ENCODE assay signal across 8 mouse cellular contexts in the genomic region with DNA sequence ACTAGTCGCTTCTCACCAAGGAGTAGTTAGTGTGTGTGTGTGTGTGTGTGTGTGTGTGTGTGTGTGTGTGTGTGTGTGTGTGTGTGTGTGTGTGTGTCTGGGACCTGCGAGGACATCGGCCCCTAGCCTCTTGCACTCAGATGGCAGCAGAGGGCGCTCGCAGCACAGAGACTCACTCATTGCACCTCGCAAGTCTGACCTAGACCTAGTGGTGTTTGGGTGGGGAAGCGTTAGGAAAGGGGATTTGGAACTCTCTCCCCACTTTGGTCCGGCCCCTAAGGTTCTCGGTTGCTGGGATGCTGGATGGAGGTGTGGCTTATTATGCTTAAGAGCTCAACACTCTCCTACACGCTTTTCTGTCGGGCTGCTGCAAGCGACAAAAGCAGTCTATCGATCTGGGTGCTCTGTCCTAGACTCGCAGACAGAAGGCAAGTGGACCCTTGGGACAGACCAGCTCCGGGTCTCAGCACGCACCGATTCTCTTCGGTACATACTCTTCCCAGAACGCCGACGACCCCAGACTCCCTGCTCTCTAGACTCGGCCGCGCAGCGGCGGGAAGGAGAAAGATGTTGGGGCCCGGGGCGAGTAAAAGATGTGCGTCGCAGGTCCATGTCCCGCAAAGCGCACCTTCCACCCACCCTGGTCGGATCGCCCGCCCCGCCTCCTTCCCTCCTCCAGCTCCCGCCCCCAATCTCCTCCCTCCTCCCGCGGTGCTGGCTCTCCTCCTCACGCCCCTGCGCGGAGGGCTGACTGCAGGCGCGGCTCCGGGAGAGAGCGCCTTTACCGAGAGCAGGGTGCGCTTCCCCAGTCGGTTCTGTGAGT. TPM values are rescaled to one million over a fixed set of nuclear protein-coding genes. Genes with fewer than 3 reads are reported as not detected.
DNase-seq lines count a peak whose midpoint lies in the region; ATAC-seq and TF ChIP-seq lines count a peak whose summit lies in the region.

A gene (plus strand): TSS at position 750 of the 823 bp plus-strand sequence.

- peak; percentile 98 for TF ChIP-seq CTCF in embryonic fibroblast, embryonic 13.5 days (IDR thresholded peaks at IDR 0.05; ENCODE audit: borderline replicate concordance, insufficient read depth, low read length)

- peak within 1 kb of the TSS; percentile 67 for H3K9ac ChIP-seq in heart, embryonic 11.5 days (ENCODE audit: low read depth, low read length)
- H3K9ac ChIP-seq in kidney, embryonic 15.5 days: peak within 1 kb of the TSS; percentile 24; the same call in 1 of the 2 replicates
- H3K9ac ChIP-seq in limb, embryonic 15.5 days: no peak within 1 kb of the TSS

- H3K27me3 ChIP-seq in heart, embryonic 11.5 days (ENCODE audit: control insufficient read depth, insufficient read depth, low read length): peaks cover 50% of the 10 kb centered on the region
- peaks cover 86% of the 10 kb centered on the region for H3K27me3 ChIP-seq in kidney, embryonic 15.5 days
- peaks cover 72% of the 10 kb centered on the region for H3K27me3 ChIP-seq in limb, embryonic 15.5 days

- WGBS in heart, embryonic 11.5 days (ENCODE audit: insufficient replicate concordance): under 1% methylated on average over 48 of the region's 49 CpGs
- under 1% methylated on average over 49 of the region's 49 CpGs for WGBS in kidney, embryonic 15.5 days
- under 1% methylated on average over 45 of the region's 49 CpGs for WGBS in limb, embryonic 15.5 days

- H3K4me3 ChIP-seq in embryonic fibroblast, embryonic 13.5 days (ENCODE audit: insufficient read depth, low read length): peak within 1 kb of the TSS; percentile 21
- H3K4me3 ChIP-seq in heart, embryonic 11.5 days (ENCODE audit: low read depth, low read length): peak within 1 kb of the TSS; percentile 57
- peak within 1 kb of the TSS; percentile 46 for H3K4me3 ChIP-seq in kidney, embryonic 15.5 days (replicated peaks)
- peak within 1 kb of the TSS; percentile 45 for H3K4me3 ChIP-seq in limb, embryonic 15.5 days

- peak; percentile 85 for ATAC-seq in heart, embryonic 11.5 days (replicated peaks; ENCODE audit: insufficient number of reproducible peaks, low FRiP score, low TSS enrichment)
- peak; percentile 84 for ATAC-seq in kidney, embryonic 15.5 days (replicated peaks; ENCODE audit: low FRiP score)
- peak; percentile 46; the same call in 1 of the 2 replicates for ATAC-seq in limb, embryonic 15.5 days (ENCODE audit: insufficient number of reproducible peaks, low FRiP score, low TSS enrichment, low read depth)

- no peaks in the 10 kb centered on the region for H3K4me1 ChIP-seq in embryonic fibroblast, embryonic 13.5 days (ENCODE audit: control insufficient read depth, insufficient read depth, low read length)
- H3K4me1 ChIP-seq in heart, embryonic 11.5 days (ENCODE audit: control insufficient read depth, insufficient read depth, low read length): peaks cover 17% of the 10 kb centered on the region
- H3K4me1 ChIP-seq in kidney, embryonic 15.5 days: peaks cover 19% of the 10 kb centered on the region
- H3K4me1 ChIP-seq in limb, embryonic 15.5 days: peaks cover 16% of the 10 kb centered on the region

- H3K36me3 ChIP-seq in heart, embryonic 11.5 days (ENCODE audit: control insufficient read depth, insufficient read depth, low read length): no peaks in the 10 kb centered on the region
- H3K36me3 ChIP-seq in kidney, embryonic 15.5 days: no peaks in the 10 kb centered on the region
- no peaks in the 10 kb centered on the region for H3K36me3 ChIP-seq in limb, embryonic 15.5 days

- no peak within 1 kb of the TSS for H3K27ac ChIP-seq in embryonic fibroblast, embryonic 13.5 days (ENCODE audit: insufficient read depth, low read length)
- H3K27ac ChIP-seq in heart, embryonic 11.5 days (ENCODE audit: low read depth, low read length): peak within 1 kb of the TSS; percentile 71
- H3K27ac ChIP-seq in kidney, embryonic 15.5 days: 0 out of 2 replicates have a peak within 1 kb of the TSS, but pooled peaks have one; percentile 20
- no peak within 1 kb of the TSS for H3K27ac ChIP-seq in limb, embryonic 15.5 days

- peak within 1 kb of the TSS; percentile 82 for H3K4me2 ChIP-seq in heart, embryonic 11.5 days
- peak within 1 kb of the TSS; percentile 85 for H3K4me2 ChIP-seq in kidney, embryonic 15.5 days
- H3K4me2 ChIP-seq in limb, embryonic 15.5 days: peak within 1 kb of the TSS; percentile 89

- TF ChIP-seq POLR2A in embryonic fibroblast, embryonic 13.5 days (IDR thresholded peaks at IDR 0.05; ENCODE audit: low read depth, low read length): no peak

- H3K9me3 ChIP-seq in heart, embryonic 11.5 days (replicated peaks; ENCODE audit: control insufficient read depth, low read length): no peaks in the 10 kb centered on the region
- H3K9me3 ChIP-seq in kidney, embryonic 15.5 days (replicated peaks): no peaks in the 10 kb centered on the region
- no peaks in the 10 kb centered on the region for H3K9me3 ChIP-seq in limb, embryonic 15.5 days

- DNase-seq in B cell, adult 2 months: peak; percentile 77 to 78
- DNase-seq in brain, adult 2 months (ENCODE audit: low read depth, low spot score): peak; percentile 91
- peak; percentile 32 to 50 for DNase-seq in monocyte, adult 2 months (ENCODE audit: low read depth in 1 of 2, low spot score in 2 of 2)
- peak; percentile 56 to 67 for DNase-seq in spleen, postnatal 14 days (ENCODE audit: low spot score in 2 of 2)

RNA-seq across cellular contexts. Expression of the gene that starts here (rescaled TPM):
- polyA plus RNA-seq in embryonic fibroblast, embryonic 13.5 days (2011; ENCODE audit: insufficient read length, low read depth, missing spikeins): not detected in 2 replicates
- polyA plus RNA-seq in heart, embryonic 11.5 days (2014; fragmentation: Nextera tagmentation; extraction: Ambion mirVana): 10.2 and 12.0 TPM in 2 replicates
- polyA plus RNA-seq in kidney, embryonic 15.5 days (2015; fragmentation: Nextera tagmentation; extraction: Ambion mirVana): 4.4 and 5.1 TPM in 2 replicates
- 0.38 and 0.48 TPM in 2 replicates for polyA plus RNA-seq in limb, embryonic 15.5 days (2015; fragmentation: Nextera tagmentation; extraction: Ambion mirVana)

Comparison
In these comparisons a context has a peak if more than half of its experiments do, and no peak if none do; other contexts are left out.
1. Peak in ATAC-seq, H3K4me3 ChIP-seq and H3K4me2 ChIP-seq in limb, embryonic 15.5 days; RNA of the gene not detected or under 1 TPM.
2. DNase-seq: peak in every context shown above with its lines; median percentile 91 in brain, adult 2 months; 78 in B cell, adult 2 months; 62 in spleen, postnatal 14 days; 41 in monocyte, adult 2 months.
3. H3K27ac ChIP-seq: peak in heart, embryonic 11.5 days (single experiment) and kidney, embryonic 15.5 days (single experiment); none in embryonic fibroblast, embryonic 13.5 days (single experiment) and limb, embryonic 15.5 days (single experiment).
4. Peak in every context shown above with its lines, with median percentiles within 50 percentile points of each other: H3K4me3 ChIP-seq, ATAC-seq and H3K4me2 ChIP-seq.